Mouse (Mus musculus) heart, embryonic 10.5 days (tissue): ENCODE results near the gene Aloxe3. TPM values are rescaled to one million over a fixed set of nuclear protein-coding genes. Genes with fewer than 3 reads are reported as not detected.

Source experiments
- DNase-seq: peaks from one replicate; pipeline ENCODE4 v3.0.0-alpha.2; 2017; ENCODE audit warnings: low spot score
- H3K27ac ChIP-seq: fragments of 300-500 bp; sonication (generic); 2 replicates; pipeline ENCODE4 v1.5.1; 2016; ENCODE audit warnings: mild to moderate bottlenecking
- H3K27me3 ChIP-seq: fragments of 300-500 bp; sonication (generic); 2 replicates; pipeline ENCODE4 v1.6.1; 2016; ENCODE audit warnings: mild to moderate bottlenecking; ENCODE audit not compliant: poor library complexity, insufficient read depth, severe bottlenecking
- H3K36me3 ChIP-seq: fragments of 300-500 bp; sonication (generic); 2 replicates; pipeline ENCODE4 v1.6.1; 2016; ENCODE audit warnings: mild to moderate bottlenecking, moderate library complexity
- H3K4me1 ChIP-seq: fragments of 300-500 bp; sonication (generic); 2 replicates; pipeline ENCODE4 v1.6.1; 2016; ENCODE audit warnings: mild to moderate bottlenecking
- H3K4me3 ChIP-seq: fragments of 300-500 bp; sonication (generic); 2 replicates; pipeline ENCODE4 v1.5.1; 2016; ENCODE audit warnings: mild to moderate bottlenecking, moderate library complexity
- H3K9me3 ChIP-seq: fragments of 300-500 bp; sonication (generic); 2 replicates; pipeline ENCODE4 v1.6.1; 2016; ENCODE audit warnings: mild to moderate bottlenecking, moderate library complexity
- WGBS: fragments of 180-500 bp; shearing (Covaris S2); methylation state at CpG from one replicate; pipeline ENCODE4 v1.1.7; 2016; 5-methylcytosine and 5-hydroxymethylcytosine counted together
- polyA plus RNA-seq: library from polyadenylated mRNA; unstranded; fragments of >200 nt; fragmentation: Nextera tagmentation; extraction: Ambion mirVana; gene quantifications from 2 replicates; pipeline ENCODE4 v1.2.1, GENCODE M21; 2016

The Aloxe3 gene
- polyA plus RNA-seq, 1 experiment from 2014 or later: 0.25 TPM

DNA sequence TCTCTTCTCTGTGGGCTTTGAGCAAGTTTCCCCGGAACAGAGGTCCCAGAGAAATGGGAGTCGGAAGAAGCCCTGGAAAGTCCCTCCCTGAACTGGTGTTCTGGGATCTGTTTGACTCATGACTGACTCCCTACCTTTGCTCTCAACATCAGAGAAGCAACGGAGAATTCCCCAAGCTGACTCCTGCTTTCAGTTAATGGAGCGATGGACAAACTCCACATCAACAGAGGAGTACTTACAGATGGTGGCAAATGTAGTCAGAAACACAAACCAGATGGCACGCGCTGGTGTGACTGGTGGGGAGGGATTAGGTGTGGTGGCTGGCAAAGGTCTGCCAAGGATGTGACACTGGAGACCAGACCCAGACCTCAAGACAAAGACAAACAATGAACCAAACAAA, 25.3 kb downstream of the Aloxe3 start:
- H3K9me3 ChIP-seq: no peaks in the 10 kb centered on the region
- peak overlapping the region; percentile 47; the same call in 1 of the 2 replicates for H3K4me3 ChIP-seq
- H3K36me3 ChIP-seq: no peaks in the 10 kb centered on the region
- peaks cover 13% of the 10 kb centered on the region for H3K4me1 ChIP-seq
- H3K27ac ChIP-seq: peak overlapping the region; percentile 52; the same call in 1 of the 2 replicates
- peaks cover 51% of the 10 kb centered on the region for H3K27me3 ChIP-seq
- 61% methylated on average over 6 of the region's 6 CpGs for WGBS
- no peak for DNase-seq

DNA sequence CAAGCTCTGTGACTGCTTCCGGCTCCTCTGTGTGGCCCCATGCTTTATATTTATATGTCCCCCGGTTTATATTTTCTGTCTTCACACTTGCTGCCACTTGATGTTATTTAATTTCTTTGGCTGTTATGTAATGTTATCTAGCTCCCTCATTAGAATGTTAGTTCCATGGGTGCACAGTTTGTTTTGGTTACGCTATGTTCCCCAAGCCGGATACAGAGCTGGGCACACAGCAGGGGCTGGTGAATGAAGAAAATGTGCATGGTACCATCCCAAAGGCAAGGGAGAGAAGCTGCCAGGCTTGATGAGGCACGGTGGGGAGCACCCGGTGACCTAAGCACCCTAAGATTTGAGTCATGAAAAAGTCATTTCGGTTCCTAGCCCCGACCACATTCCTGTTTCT, 28.1 kb downstream of the Aloxe3 start:
- Histone ChIP-seq H3K4me3 (no peak overlapping the region), H3K27me3 (peaks cover 76% of the 10 kb centered on the region), H3K9me3 (no peaks in the 10 kb centered on the region; the same call in 1 of the 2 replicates), H3K27ac (no peak overlapping the region), H3K36me3 (no peaks in the 10 kb centered on the region), H3K4me1 (peaks cover 22% of the 10 kb centered on the region)
- 77% methylated on average over 8 of the region's 8 CpGs for WGBS
- DNase-seq: no peak

DNA sequence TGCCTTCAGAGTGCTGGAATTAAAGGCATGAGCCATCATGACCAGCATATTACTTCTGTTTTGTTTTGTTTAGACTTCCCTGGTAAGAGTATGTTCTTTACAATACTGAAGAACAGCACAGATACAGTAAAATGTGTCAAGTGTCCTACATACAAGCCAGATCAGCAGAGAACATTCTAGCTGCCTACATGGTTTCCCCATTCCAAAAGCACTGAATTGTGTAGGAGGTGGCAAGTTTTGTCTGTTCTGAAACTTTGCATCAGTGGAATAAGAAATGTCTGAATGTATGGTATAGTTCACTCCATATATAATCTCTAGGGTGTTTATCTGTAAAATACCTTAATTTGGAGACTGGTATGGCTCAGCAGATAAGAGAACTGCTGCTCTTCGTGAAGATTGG, 29.7 kb downstream of the Aloxe3 start:
- 44% methylated on average over 1 of the region's 1 CpGs for WGBS
- no peak for DNase-seq
- Histone ChIP-seq H3K4me3 (no peak overlapping the region), H3K36me3 (no peaks in the 10 kb centered on the region), H3K9me3 (no peaks in the 10 kb centered on the region; the same call in 1 of the 2 replicates), H3K4me1 (peaks cover 15% of the 10 kb centered on the region), H3K27me3 (peaks cover 86% of the 10 kb centered on the region), H3K27ac (no peak overlapping the region)

DNA sequence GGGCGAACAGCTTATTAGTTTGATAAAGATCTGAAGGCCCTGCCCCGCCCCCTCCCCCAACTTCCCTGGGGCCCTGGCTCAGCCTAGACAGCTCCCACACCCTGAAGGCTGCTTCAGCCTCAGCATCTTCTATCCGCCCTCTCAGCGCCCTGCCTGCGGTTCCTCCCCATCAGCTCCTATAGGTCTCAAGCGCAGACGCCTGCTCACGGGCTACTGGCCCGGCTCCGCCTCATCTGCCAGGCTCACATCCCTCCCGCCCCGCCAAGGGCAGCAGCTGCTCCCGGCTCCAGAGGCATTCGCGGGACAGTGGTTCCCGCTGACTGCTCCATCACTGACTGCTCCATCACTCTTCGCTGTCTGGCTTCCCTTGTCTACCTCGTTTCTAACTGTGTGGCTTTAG, 31.1 kb downstream of the Aloxe3 start, which contains the start of gene Alox12b:
Gene Alox12b, plus strand, starts transcription at position 190 of the 400 bp plus-strand sequence.
- H3K27ac ChIP-seq: no peak within 1 kb of the TSS
- no peaks in the 10 kb centered on the region; the same call in 1 of the 2 replicates for H3K9me3 ChIP-seq
- H3K36me3 ChIP-seq: no peaks in the 10 kb centered on the region
- peaks cover 78% of the 10 kb centered on the region for H3K27me3 ChIP-seq
- no peak for DNase-seq
- WGBS: 3% methylated on average over 18 of the region's 18 CpGs
- H3K4me3 ChIP-seq: peak within 1 kb of the TSS; percentile 34; the same call in 1 of the 2 replicates
- peaks cover 9% of the 10 kb centered on the region; the same call in 1 of the 2 replicates for H3K4me1 ChIP-seq

DNA sequence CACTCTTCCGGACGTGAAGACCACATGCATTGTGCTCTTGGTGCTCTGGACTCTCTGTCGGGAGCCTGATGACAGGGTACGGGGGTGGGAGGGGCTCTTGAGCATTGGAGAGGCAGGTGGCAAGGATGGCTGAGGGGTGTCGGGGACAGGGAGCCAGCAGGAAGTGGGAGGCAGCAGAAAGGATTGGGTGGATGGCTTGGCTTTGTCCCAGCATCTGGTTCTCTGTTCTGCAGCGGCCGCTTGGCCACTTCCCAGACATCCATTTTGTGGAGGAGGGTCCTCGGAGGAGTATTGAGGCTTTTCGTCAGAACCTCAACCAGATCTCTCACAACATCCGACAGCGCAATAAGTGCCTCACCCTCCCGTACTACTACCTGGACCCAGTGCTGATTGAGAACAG, 43.6 kb downstream of the Aloxe3 start:
- no peak for DNase-seq

DNA sequence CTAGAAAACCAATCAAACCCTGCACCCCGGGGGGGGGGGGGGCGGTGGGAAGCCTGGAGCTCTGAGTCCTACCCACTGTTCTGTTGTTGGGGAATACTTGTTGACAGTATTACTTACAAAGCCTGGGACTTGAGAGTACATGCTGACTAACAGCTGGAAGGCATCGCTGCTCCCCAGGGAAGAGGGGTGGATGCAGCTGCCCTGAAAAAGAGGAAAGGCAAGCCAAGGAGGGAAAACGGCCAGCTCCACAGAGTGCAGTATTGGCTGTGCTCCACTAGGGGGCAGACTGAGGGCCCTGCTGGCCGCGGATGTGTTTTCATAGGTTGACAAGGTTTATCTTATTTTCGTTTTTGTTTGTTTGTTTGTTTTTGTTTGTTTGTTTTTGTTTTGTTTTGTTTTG, 45.9 kb downstream of the Aloxe3 start:
- H3K27ac ChIP-seq: no peak overlapping the region
- peaks cover 38% of the 10 kb centered on the region for H3K27me3 ChIP-seq
- H3K4me3 ChIP-seq: no peak overlapping the region
- no peaks in the 10 kb centered on the region for H3K36me3 ChIP-seq
- H3K9me3 ChIP-seq: no peaks in the 10 kb centered on the region
- H3K4me1 ChIP-seq: no peaks in the 10 kb centered on the region
- peak; percentile 59 for DNase-seq
- 31% methylated on average over 7 of the region's 7 CpGs for WGBS

More for the DNA sequence above, 43.6 kb downstream of the Aloxe3 start:
- Histone ChIP-seq H3K4me1 (no peaks in the 10 kb centered on the region), H3K4me3 (no peak overlapping the region), H3K9me3 (no peaks in the 10 kb centered on the region), H3K27me3 (peaks cover 60% of the 10 kb centered on the region), H3K27ac (no peak overlapping the region), H3K36me3 (no peaks in the 10 kb centered on the region)
- 89% methylated on average over 12 of the region's 12 CpGs for WGBS

DNA sequence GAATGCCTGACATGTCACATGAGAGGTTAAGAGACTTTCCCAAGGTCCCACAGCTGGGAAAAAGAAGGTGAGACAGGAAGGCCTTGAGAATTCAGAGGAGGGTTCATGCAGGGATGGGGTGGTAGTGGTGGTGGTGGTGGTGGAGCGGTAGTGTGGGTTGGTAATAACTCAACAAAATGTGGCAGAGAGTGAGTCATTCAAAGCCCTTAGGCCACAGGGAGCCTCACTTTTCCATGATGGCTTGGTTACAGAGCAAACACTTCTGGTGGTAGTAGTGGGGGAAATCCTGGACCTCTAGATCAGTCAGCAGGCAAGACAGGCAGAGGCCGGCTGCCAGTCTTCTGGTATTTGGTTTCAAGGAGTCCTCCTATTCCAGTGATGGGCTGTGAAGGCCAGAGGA, 46.9 kb downstream of the Aloxe3 start:
- H3K9me3 ChIP-seq: no peaks in the 10 kb centered on the region
- DNase-seq: peak; percentile 73
- 82% methylated on average over 2 of the region's 2 CpGs for WGBS
- H3K36me3 ChIP-seq: no peaks in the 10 kb centered on the region
- H3K4me3 ChIP-seq: no peak overlapping the region
- no peaks in the 10 kb centered on the region for H3K4me1 ChIP-seq
- H3K27ac ChIP-seq: no peak overlapping the region
- peaks cover 33% of the 10 kb centered on the region for H3K27me3 ChIP-seq

DNA sequence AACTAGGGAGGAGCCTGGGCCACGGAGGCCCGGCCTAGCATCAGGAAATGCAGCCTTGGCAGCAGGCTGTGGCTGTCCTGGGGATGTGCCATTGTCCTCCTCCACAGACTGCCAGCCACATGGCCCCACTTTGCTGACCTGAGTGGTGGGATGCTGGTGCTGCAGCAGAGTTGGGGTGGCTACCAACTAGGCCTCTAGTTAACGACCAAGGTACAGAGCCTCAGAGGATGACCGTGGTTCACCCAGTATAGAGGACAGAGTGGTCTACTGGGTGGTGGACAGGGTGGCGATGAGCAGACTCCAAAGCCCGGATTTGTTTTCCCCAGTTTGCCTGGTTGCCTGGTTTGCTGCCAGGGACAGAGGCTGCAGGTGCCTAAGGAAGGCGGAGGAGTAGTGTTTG, 49.0 kb downstream of the Aloxe3 start:
- H3K36me3 ChIP-seq: no peaks in the 10 kb centered on the region
- 78% methylated on average over 7 of the region's 7 CpGs for WGBS
- H3K4me3 ChIP-seq: no peak overlapping the region

DNA sequence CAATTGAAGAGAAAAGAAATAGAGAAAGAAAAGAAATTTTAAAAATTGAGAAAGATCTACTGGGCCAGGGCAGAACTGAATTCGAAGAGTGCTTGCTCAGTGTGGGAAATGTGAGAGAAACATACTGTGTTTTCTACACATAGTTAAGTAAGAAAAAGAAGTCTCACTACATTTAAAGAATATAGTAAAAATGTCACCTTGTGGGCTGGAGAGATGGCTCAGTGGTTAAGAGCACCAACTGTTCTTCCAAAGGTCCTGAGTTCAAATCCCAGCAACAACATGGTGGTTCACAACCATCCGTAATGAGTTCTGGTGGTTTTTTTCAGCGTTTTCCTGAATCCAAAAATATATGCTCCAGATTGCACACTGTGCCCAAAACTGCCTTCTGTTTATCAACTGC, 52.8 kb downstream of the Aloxe3 start:
- Histone ChIP-seq H3K9me3 (no peaks in the 10 kb centered on the region), H3K36me3 (no peaks in the 10 kb centered on the region), H3K27ac (no peak overlapping the region), H3K27me3 (no peaks in the 10 kb centered on the region), H3K4me3 (no peak overlapping the region), H3K4me1 (peaks cover 11% of the 10 kb centered on the region; the same call in 1 of the 2 replicates)
- no peak for DNase-seq
- 75% methylated on average over 3 of the region's 3 CpGs for WGBS

More for the DNA sequence above, 49.0 kb downstream of the Aloxe3 start:
- Histone ChIP-seq H3K27me3 (peaks cover 12% of the 10 kb centered on the region), H3K4me1 (peaks cover 11% of the 10 kb centered on the region; the same call in 1 of the 2 replicates), H3K27ac (no peak overlapping the region), H3K9me3 (no peaks in the 10 kb centered on the region)
- peak; percentile 70 for DNase-seq

DNA sequence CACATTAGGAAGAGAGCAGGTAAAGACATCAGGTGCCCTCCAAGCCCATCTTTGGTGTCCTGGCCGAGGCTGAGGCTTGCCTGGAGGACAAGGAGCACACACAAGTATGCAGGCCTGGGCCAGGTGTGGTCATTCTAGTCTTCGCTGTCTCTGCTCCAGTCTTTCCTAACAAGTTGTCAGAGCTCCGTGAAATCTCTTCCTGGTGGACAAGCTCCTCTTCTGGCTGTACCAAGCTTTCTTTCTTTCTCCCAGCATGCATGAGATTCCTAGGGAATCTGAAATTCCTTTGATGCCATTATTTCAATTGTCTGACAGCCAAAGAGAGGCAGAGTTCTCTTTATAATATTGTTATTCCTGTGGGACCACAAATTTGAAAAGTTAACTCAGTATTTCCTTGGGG, 53.8 kb downstream of the Aloxe3 start:
- Histone ChIP-seq H3K27ac (no peak overlapping the region), H3K4me1 (peaks cover 11% of the 10 kb centered on the region; the same call in 1 of the 2 replicates), H3K9me3 (no peaks in the 10 kb centered on the region), H3K4me3 (no peak overlapping the region), H3K27me3 (no peaks in the 10 kb centered on the region), H3K36me3 (no peaks in the 10 kb centered on the region)
- 53% methylated on average over 3 of the region's 3 CpGs for WGBS
- DNase-seq: peak; percentile 65

DNA sequence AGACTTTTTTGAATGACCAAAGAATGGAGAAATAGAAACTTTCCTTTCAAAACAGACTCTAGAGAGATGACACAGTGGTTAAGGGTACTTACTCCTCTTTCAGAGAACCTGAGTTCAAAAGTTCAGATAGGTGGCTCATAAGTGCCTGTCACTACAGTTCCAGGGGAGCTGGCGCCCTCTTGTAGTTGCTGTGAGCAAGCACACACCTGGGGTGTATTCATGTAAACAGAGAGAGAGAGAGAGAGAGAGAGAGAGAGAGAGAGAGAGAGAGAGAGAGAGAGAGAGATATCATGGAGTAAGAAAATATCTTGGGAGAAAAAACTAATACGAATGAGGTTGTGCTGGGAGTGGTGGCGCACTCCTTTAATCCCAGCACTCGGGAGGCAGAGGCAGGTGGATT, 54.4 kb downstream of the Aloxe3 start:
- peaks cover 11% of the 10 kb centered on the region; the same call in 1 of the 2 replicates for H3K4me1 ChIP-seq
- WGBS: 72% methylated on average over 4 of the region's 4 CpGs
- no peak overlapping the region for H3K27ac ChIP-seq
- H3K9me3 ChIP-seq: no peaks in the 10 kb centered on the region
- H3K4me3 ChIP-seq: no peak overlapping the region
- DNase-seq: no peak
- no peaks in the 10 kb centered on the region for H3K36me3 ChIP-seq
- H3K27me3 ChIP-seq: no peaks in the 10 kb centered on the region

DNA sequence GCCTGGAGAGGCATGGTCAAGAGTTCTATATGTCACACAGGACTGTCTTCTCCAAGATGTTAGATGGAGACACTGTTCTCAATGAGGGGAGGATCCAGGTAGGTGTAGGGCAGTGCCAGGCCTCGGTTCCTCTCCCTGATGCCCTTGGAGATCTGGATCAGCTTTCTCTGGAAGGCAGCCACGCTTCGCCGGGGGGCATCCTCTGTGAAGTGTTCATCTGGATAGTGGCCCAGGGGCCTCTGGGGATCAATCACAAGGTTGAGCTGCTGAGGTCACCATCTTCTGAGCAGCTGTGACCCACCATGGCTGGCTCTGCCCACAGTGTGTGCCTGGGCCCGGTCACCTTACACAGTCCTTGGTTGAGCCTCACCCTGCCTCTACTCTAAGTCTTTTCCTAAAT, 59.3 kb downstream of the Aloxe3 start:
- H3K36me3 ChIP-seq: no peaks in the 10 kb centered on the region
- 90% methylated on average over 5 of the region's 5 CpGs for WGBS
- no peaks in the 10 kb centered on the region for H3K9me3 ChIP-seq
- H3K4me3 ChIP-seq: no peak overlapping the region
- DNase-seq: peak; percentile 64
- H3K27ac ChIP-seq: no peak overlapping the region
- H3K27me3 ChIP-seq: peaks cover 19% of the 10 kb centered on the region; the same call in 1 of the 2 replicates
- no peaks in the 10 kb centered on the region for H3K4me1 ChIP-seq

DNA sequence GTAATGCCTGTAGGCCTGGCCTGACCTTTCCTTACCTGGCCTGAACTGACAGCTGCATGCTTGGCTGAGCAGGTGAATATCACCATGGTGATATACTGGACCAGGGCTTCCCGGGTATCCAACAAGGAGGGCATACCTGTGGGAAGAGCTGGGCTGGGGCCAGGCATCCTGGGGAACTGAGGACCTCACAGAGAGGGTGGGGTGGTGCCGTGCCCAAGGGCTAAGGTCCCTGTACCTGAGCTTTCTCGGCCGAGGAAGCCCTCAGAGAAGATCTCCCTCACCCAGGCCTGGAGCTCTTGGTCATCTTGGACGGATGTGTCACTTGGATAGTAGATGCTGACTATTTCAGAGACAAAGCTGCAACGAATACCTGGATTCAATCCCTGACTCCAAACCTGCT, 60.2 kb downstream of the Aloxe3 start:
- WGBS: 81% methylated on average over 6 of the region's 6 CpGs

DNA sequence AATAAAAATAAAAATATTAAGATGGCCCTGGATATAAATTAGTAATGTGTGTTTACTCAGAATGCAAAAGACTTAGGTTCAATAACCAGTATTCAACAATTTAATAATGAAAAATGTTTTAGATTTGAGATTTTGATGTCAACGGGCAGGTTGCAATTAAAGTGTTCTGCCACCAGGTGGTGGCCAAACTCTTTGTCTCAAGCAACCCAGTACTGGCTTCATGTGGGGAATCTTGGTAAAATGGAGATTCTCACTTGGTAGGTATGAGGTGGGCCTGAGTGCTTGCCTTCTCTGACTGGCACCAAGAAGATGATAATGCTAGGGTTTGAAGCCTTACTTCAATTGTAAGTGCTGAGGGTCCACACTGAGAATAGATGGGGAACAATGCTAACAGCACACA, 67.1 kb downstream of the Aloxe3 start:
- 4% methylated on average over 1 of the region's 1 CpGs for WGBS
- Histone ChIP-seq H3K4me1 (peaks cover 14% of the 10 kb centered on the region), H3K4me3 (no peak overlapping the region), H3K27ac (no peak overlapping the region), H3K9me3 (no peaks in the 10 kb centered on the region), H3K27me3 (peaks cover 35% of the 10 kb centered on the region), H3K36me3 (no peaks in the 10 kb centered on the region)
- peak; percentile 72 for DNase-seq

More for the DNA sequence above, 60.2 kb downstream of the Aloxe3 start:
- Histone ChIP-seq H3K27ac (no peak overlapping the region), H3K9me3 (no peaks in the 10 kb centered on the region), H3K4me3 (no peak overlapping the region), H3K27me3 (peaks cover 19% of the 10 kb centered on the region; the same call in 1 of the 2 replicates), H3K36me3 (no peaks in the 10 kb centered on the region), H3K4me1 (no peaks in the 10 kb centered on the region)
- peak; percentile 59 for DNase-seq
